Mouse (Mus musculus) liver, postnatal 0 days (tissue): ENCODE results near the gene Sdad1. TPM values are rescaled to one million over a fixed set of nuclear protein-coding genes. Genes with fewer than 3 reads are reported as not detected.

Experiments
- ATAC-seq: fragments of 200-750 bp; cut with Nextera tagmentation; 2 replicates; pipeline ENCODE4 v1.8.0; 2017; ENCODE audit warnings: mild to moderate bottlenecking, moderate library complexity
- DNase-seq: peaks from one replicate; pipeline ENCODE4 v3.0.0-alpha.2; 2016
- H3K27ac ChIP-seq: fragments of 300-500 bp; sonication (generic); 2 replicates; pipeline ENCODE4 v1.5.1; 2014; ENCODE audit warnings: antibody characterized with exemption, moderate library complexity, mild to moderate bottlenecking, low read depth
- H3K27me3 ChIP-seq: fragments of 300-500 bp; sonication (generic); 2 replicates; pipeline ENCODE4 v1.6.1; 2014; ENCODE audit warnings: low read length, control low read depth, mixed read lengths; ENCODE audit not compliant: insufficient read depth
- H3K36me3 ChIP-seq: fragments of 300-500 bp; sonication (generic); replicated peaks from 2 replicates; pipeline ENCODE4 v1.6.1; 2014; ENCODE audit warnings: mild to moderate bottlenecking, control low read depth, low read length, moderate library complexity, mixed read lengths; ENCODE audit not compliant: insufficient read depth
- H3K4me1 ChIP-seq: fragments of 300-500 bp; sonication (generic); 2 replicates; pipeline ENCODE4 v1.6.1; 2014; ENCODE audit warnings: antibody characterized with exemption, mild to moderate bottlenecking, control low read depth; ENCODE audit not compliant: insufficient read depth
- H3K4me2 ChIP-seq: fragments of 300-500 bp; sonication (generic); 2 replicates; pipeline ENCODE4 v1.6.1; 2014; ENCODE audit warnings: low read depth, mild to moderate bottlenecking, low read length, moderate library complexity, mixed read lengths
- H3K4me3 ChIP-seq: fragments of 300-500 bp; sonication (generic); 2 replicates; pipeline ENCODE4 v1.5.1; 2014; ENCODE audit warnings: low read depth, low read length
- H3K9ac ChIP-seq: fragments of 300-500 bp; sonication (generic); replicated peaks from 2 replicates; pipeline ENCODE4 v1.6.1; 2014; ENCODE audit warnings: mild to moderate bottlenecking, moderate library complexity
- H3K9me3 ChIP-seq: fragments of 300-500 bp; sonication (generic); 2 replicates; pipeline ENCODE4 v1.6.1; 2016; ENCODE audit warnings: mild to moderate bottlenecking, control low read depth, low read length, mixed read lengths
- CTCF ChIP-seq: sonication (generic); IDR thresholded peaks from 2 replicates; pipeline ENCODE4 v1.5.1; 2016; ENCODE audit warnings: antibody characterized with exemption, low read depth
- EP300 ChIP-seq: IDR thresholded peaks from 2 replicates; pipeline ENCODE4 v1.6.1; 2016; ENCODE audit warnings: antibody characterized with exemption, low read depth, mild to moderate bottlenecking
- WGBS: fragments of 180-500 bp; shearing (Covaris S2); extraction: QIAGEN DNeasy Blood & Tissue Kit; methylation state at CpG from one replicate; pipeline ENCODE4 v1.1.7; 2014; ENCODE audit not compliant: insufficient replicate concordance; 5-methylcytosine and 5-hydroxymethylcytosine counted together
- polyA plus RNA-seq: library from polyadenylated mRNA; unstranded; fragments of >200 nt; fragmentation: Nextera tagmentation; extraction: Ambion mirVana; gene quantifications from 2 replicates; pipeline ENCODE4 v1.2.1, GENCODE M21; 2015

Sdad1 gene
- polyA plus RNA-seq, 1 experiment from 2014 or later, result 13.4 TPM

DNA sequence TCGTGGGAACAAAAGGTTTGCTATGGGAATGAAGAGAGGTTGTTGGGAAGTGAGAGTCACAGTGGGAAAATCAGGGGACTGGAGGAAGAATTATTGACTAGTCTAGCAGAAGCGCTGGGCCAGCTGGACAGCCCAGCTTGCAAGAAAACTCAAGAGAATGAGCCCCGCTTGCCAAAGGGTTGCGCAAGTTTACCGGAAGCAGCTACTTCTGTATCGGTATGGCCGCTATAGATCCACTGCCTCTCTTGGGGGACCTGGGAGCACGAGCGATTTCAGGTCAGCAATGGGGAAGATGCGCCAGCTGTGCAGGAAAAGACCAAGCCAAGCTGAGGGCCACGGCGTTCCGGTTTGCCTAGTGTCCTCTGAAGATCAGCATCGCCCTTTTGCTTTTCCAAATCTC, 8.3 kb upstream of the Sdad1 start:
- Histone ChIP-seq H3K4me2 (no peak overlapping the region), H3K4me3 (no peak overlapping the region), H3K27ac (no peak overlapping the region), H3K36me3 (no peaks in the 10 kb centered on the region), H3K9me3 (no peaks in the 10 kb centered on the region), H3K4me1 (peaks cover 6% of the 10 kb centered on the region; the same call in 1 of the 2 replicates), H3K27me3 (no peaks in the 10 kb centered on the region), H3K9ac (no peak overlapping the region)
- DNase-seq (no peak), ATAC-seq (no peak)
- TF ChIP-seq EP300 (no peak), CTCF (no peak)
- WGBS, result 70% methylated on average over 14 of the region's 14 CpGs

DNA sequence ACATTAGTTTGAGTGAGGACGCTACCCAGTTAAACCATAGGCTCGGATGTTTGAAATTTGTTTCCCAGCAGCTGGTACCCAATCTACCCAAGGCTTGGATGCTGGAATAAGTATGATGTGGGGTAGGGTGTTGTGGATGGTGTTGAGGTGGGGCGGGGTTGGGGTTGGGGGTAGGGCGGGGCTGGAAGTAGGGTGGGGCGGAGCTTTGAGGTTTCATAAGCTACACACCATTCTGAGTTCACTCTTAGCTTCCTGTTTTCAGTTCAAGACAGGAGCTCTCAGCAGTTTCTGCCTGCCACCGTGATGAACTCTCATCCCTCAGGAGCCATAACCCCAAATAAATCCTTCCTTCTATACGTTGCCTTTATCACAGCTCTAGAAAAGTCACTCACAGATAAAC, 7.8 kb upstream of the Sdad1 start:
- WGBS, result 57% methylated on average over 7 of the region's 7 CpGs
- Histone ChIP-seq H3K4me3 (no peak overlapping the region), H3K36me3 (no peaks in the 10 kb centered on the region), H3K27me3 (no peaks in the 10 kb centered on the region), H3K27ac (no peak overlapping the region), H3K4me2 (no peak overlapping the region), H3K9me3 (no peaks in the 10 kb centered on the region), H3K4me1 (peaks cover 6% of the 10 kb centered on the region; the same call in 1 of the 2 replicates), H3K9ac (no peak overlapping the region)
- peak; percentile 37; the same call in 1 of the 2 replicates for ATAC-seq
- peak; percentile 37 for DNase-seq
- TF ChIP-seq EP300, result no peak
- TF ChIP-seq CTCF, result no peak

DNA sequence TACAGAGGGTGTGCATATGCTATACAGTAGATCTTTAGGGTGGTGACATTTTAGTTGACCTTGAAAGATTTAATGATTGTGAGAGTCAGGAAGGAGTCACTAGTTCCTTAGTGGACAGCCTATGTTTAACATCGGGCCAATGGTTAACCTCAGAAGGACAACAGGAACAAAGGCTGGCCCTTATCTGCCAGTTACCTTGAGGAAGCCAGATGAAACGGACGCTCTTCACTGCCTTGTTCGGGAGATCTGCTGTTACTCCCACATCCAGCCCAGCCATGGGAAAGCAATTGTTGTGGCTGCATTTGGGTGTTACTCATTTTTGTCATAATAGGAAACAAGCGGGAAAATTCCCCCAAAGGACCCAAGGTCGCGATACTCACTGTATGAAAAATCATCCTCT, 3.5 kb upstream of the Sdad1 start:
- Histone ChIP-seq H3K4me1 (peaks cover 15% of the 10 kb centered on the region), H3K4me2 (peak overlapping the region; percentile 20; the same call in 1 of the 2 replicates), H3K27me3 (no peaks in the 10 kb centered on the region), H3K36me3 (no peaks in the 10 kb centered on the region), H3K9ac (no peak overlapping the region), H3K4me3 (no peak overlapping the region), H3K27ac (peak overlapping the region; percentile 9; the same call in 1 of the 2 replicates), H3K9me3 (no peaks in the 10 kb centered on the region)
- 19% methylated on average over 7 of the region's 7 CpGs for WGBS
- TF ChIP-seq EP300 (no peak), CTCF (no peak)
- no peak for DNase-seq
- no peak for ATAC-seq

DNA sequence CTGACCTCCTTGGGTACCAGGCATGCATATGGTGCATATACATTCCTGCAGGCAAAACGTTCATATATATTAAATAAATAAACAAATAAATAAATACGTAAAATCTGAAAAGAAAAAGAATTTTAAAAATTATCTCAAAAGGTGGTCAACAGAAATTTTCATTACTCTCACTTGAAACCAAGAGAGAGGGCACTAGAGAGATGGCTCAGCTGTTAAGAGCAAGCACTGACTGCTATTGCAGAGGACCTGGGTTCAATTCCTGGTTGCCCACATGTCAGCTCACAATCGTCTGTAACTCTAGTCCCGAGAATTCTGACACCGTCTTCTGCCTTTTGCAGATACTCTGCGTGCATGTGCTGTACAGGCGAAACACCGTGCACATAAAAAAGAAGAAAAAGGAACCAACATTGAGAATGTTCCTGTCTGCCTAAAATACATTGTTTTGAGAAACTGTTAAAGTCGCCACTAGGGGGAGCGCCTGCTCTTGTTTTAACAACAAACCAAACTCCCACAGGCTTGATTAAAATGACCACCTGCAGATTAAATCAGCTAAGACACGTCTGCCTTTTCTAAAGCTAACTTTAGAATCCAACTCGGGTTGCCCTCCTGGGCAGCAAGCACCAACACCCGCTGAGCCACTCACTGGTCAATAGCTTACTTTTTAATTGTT, 1.9 kb upstream of the Sdad1 start:
- no peak overlapping the region for H3K4me2 ChIP-seq
- H3K4me3 ChIP-seq, result no peak overlapping the region
- H3K27me3 ChIP-seq, result no peaks in the 10 kb centered on the region
- no peak overlapping the region for H3K9ac ChIP-seq
- H3K36me3 ChIP-seq, result no peaks in the 10 kb centered on the region
- no peak overlapping the region for H3K27ac ChIP-seq
- TF ChIP-seq EP300 (peak; percentile 50; the same call in 1 of the 2 replicates), CTCF (peak; percentile 85)
- WGBS, result 13% methylated on average over 13 of the region's 13 CpGs
- H3K4me1 ChIP-seq, result peaks cover 19% of the 10 kb centered on the region
- DNase-seq (peak; percentile 86), ATAC-seq (no peak)
- no peaks in the 10 kb centered on the region for H3K9me3 ChIP-seq

DNA sequence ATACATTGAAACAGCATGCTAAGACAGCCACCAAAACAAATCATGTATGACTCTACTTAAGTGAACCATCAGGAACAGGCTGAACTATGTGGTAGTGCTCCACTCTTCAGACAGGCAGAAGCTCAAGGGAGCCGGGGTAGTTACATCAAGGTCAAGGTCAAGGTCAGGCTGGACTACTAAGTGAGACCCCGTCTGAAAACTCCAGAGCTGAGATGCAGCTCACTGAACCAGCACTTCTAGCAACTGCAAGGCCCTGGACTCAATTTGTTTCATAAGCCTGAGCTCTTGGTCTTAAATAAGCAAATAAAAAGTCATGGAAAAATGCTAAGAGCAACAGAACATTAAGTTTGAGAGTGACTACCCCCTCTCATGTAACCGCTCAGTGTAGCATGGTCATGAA, 6.0 kb downstream of the Sdad1 start:
- 78% methylated on average over 3 of the region's 3 CpGs for WGBS
- Histone ChIP-seq H3K9me3 (no peaks in the 10 kb centered on the region), H3K36me3 (peaks cover 44% of the 10 kb centered on the region), H3K9ac (no peak overlapping the region), H3K4me1 (peaks cover 9% of the 10 kb centered on the region; the same call in 1 of the 2 replicates), H3K27me3 (no peaks in the 10 kb centered on the region), H3K4me3 (no peak overlapping the region), H3K27ac (no peak overlapping the region), H3K4me2 (no peak overlapping the region)
- no peak for TF ChIP-seq EP300
- no peak for ATAC-seq
- no peak for DNase-seq

DNA sequence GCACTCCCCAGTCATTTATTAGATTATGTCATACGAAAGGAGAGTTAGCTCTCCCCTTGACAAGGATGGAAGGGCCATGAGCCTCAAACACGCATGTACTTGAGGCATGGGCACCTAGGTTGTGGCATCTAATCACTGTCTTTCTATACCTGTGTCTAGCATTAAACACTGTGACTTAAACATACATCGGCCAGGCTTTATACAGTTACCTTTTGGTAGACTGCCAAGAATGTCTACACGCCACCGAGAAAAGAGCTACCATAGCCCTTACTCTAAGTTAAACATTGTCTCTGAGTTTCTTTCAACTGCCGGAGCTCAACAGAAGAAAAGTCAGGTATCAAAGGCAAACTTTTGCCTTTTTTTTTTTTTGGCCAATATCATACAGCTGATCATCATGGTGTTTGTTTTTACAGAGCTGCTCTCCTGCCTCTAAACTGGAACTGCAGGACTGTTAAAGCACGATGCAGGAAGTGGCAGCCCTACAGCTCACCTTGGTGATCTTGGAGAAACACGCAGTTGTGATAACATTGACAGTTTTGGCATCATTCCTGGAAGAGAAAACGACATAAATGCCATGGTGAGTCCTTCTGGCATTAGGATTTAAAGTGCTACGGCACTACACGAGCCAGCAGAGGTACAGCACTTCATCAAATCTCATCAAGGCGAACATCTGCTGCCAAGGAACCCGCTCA, 8.0 kb downstream of the Sdad1 start:
- H3K36me3 ChIP-seq, result peaks cover 50% of the 10 kb centered on the region
- DNase-seq (no peak), ATAC-seq (no peak)
- H3K4me2 ChIP-seq, result no peak overlapping the region
- 80% methylated on average over 13 of the region's 13 CpGs for WGBS
- H3K9ac ChIP-seq, result no peak overlapping the region
- H3K4me3 ChIP-seq, result no peak overlapping the region
- no peak overlapping the region for H3K27ac ChIP-seq
- no peaks in the 10 kb centered on the region for H3K27me3 ChIP-seq
- TF ChIP-seq CTCF (no peak), EP300 (no peak)
- H3K9me3 ChIP-seq, result no peaks in the 10 kb centered on the region
- no peaks in the 10 kb centered on the region for H3K4me1 ChIP-seq
